Mouse (Mus musculus) intestine, postnatal 0 days (tissue): ENCODE data around the gene AU040320. TPM values are rescaled to one million over a fixed set of nuclear protein-coding genes. Genes with fewer than 3 reads are reported as not detected.
A peak's percentile ranks its signal among the peaks of the same experiment; 100 is the strongest.

Experiments used
- ATAC-seq: fragments of 200-750 bp; cut with Nextera tagmentation; 2 replicates; pipeline ENCODE4 v1.8.0; 2017; ENCODE audit warnings: mild to moderate bottlenecking, moderate TSS enrichment, moderate library complexity
- H3K27ac ChIP-seq: fragments of 300-500 bp; sonication (generic); 2 replicates; pipeline ENCODE4 v1.5.1; 2014; ENCODE audit warnings: mild to moderate bottlenecking, low read depth, low read length, moderate library complexity
- H3K27me3 ChIP-seq: fragments of 300-500 bp; sonication (generic); replicated peaks from 2 replicates; pipeline ENCODE4 v1.6.1; 2014; ENCODE audit warnings: low read length, mixed read lengths; ENCODE audit not compliant: control insufficient read depth, insufficient read depth
- H3K36me3 ChIP-seq: fragments of 300-500 bp; sonication (generic); 2 replicates; pipeline ENCODE4 v1.6.1; 2014; ENCODE audit warnings: mild to moderate bottlenecking, moderate library complexity; ENCODE audit not compliant: control insufficient read depth, insufficient read depth
- H3K4me1 ChIP-seq: fragments of 300-500 bp; sonication (generic); replicated peaks from 2 replicates; pipeline ENCODE4 v1.6.1; 2014; ENCODE audit warnings: antibody characterized with exemption, low read length, mixed read lengths; ENCODE audit not compliant: control insufficient read depth, insufficient read depth
- H3K4me2 ChIP-seq: fragments of 300-500 bp; sonication (generic); replicated peaks from 2 replicates; pipeline ENCODE4 v1.6.1; 2014; ENCODE audit warnings: low read depth, mild to moderate bottlenecking, moderate library complexity
- H3K4me3 ChIP-seq: fragments of 300-500 bp; sonication (generic); 2 replicates; pipeline ENCODE4 v1.5.1; 2014; ENCODE audit warnings: low read depth, low read length
- H3K9ac ChIP-seq: fragments of 300-500 bp; sonication (generic); 2 replicates; pipeline ENCODE4 v1.6.1; 2014; ENCODE audit warnings: mild to moderate bottlenecking, low read depth, low read length
- H3K9me3 ChIP-seq: fragments of 300-500 bp; sonication (generic); 2 replicates; pipeline ENCODE4 v1.6.1; 2016; ENCODE audit warnings: mixed run types; ENCODE audit not compliant: control insufficient read depth
- CTCF ChIP-seq: sonication (generic); IDR thresholded peaks from 2 replicates; pipeline ENCODE4 v1.5.1; 2016; ENCODE audit warnings: low read depth, mild to moderate bottlenecking, control low read depth, antibody characterized with exemption, moderate library complexity
- WGBS: fragments of 180-500 bp; shearing (Covaris S2); extraction: QIAGEN DNeasy Blood & Tissue Kit; methylation state at CpG from one replicate; pipeline ENCODE4 v1.1.7; 2014; 5-methylcytosine and 5-hydroxymethylcytosine counted together
- polyA plus RNA-seq: library from polyadenylated mRNA; unstranded; fragments of >200 nt; fragmentation: Nextera tagmentation; extraction: Ambion mirVana; gene quantifications from 2 replicates; pipeline ENCODE4 v1.2.1, GENCODE M21; 2015

AU040320 gene
- polyA plus RNA-seq, 1 experiment from 2014 or later: 68.7 TPM

DNA sequence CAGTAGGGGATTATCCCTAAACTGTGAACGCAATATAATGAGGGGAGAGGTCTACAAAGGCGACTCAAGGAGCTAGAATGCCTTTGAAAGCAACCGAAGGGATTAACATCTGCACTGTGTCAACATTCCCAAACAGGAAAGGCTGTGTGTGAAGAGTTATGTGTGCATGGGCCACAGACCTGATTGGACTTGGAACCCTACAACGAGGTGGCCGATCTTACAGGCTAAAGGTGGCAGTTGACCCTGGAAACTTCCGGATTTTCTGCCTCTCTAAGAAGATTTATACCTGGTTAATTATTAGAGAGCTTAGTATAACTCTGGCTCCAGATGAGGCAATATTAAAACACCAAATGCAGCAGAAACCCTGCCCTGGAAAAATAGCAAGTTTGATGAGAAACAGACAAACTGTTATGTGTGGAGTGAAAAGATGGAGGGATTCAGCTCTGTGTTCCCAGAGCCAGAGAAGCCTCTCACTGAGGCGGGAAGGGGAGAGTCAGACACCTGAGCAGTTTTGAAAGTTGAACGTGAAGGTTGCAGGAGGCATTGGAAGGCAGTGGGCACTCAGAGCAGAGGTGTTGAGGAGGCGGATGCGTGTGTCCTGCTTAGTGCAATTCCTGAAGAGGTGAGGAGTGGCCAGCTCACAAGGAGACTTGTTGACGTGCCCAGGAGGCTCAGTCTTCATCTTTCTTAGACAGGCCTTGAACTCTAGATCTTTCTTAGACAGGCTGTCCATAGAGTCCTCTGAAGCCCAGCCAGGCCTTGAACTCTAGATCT is 9.4 kb downstream of the AU040320 start:
- Histone ChIP-seq H3K4me3 (no peak overlapping the region), H3K27ac (peak overlapping the region; percentile 63), H3K4me2 (peak overlapping the region; percentile 17), H3K27me3 (no peaks in the 10 kb centered on the region), H3K9me3 (no peaks in the 10 kb centered on the region), H3K4me1 (no peaks in the 10 kb centered on the region), H3K36me3 (peaks cover 18% of the 10 kb centered on the region), H3K9ac (no peak overlapping the region)
- WGBS: 29% methylated on average over 11 of the region's 11 CpGs
- ATAC-seq: peak; percentile 93
- TF ChIP-seq CTCF: no peak

DNA sequence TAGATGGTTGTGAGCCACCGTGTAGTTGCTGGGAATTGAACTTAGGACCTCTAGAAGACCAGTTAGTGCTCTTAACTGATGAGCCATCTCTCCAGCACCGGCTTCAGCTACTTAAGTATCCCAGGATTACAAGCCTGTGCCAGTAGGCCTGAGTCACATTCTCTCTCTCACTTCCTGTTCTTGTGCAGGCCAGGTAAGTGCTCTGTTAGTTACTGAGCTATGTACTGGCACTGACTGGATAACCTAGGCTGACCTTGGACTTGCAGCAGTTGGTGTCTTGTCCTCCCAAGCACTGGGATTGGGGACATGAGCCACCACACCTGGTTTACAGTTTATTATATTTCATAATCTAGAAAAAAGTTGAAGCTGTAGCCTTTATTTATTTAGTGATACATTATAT is 10.1 kb downstream of the AU040320 start:
- Histone ChIP-seq H3K36me3 (peaks cover 20% of the 10 kb centered on the region), H3K9ac (no peak overlapping the region), H3K27me3 (no peaks in the 10 kb centered on the region), H3K4me2 (no peak overlapping the region), H3K9me3 (no peaks in the 10 kb centered on the region), H3K27ac (peak overlapping the region; percentile 63), H3K4me1 (no peaks in the 10 kb centered on the region), H3K4me3 (no peak overlapping the region)
- peak; percentile 61 for ATAC-seq
- WGBS: 47% methylated on average over 2 of the region's 2 CpGs
- no peak for TF ChIP-seq CTCF

DNA sequence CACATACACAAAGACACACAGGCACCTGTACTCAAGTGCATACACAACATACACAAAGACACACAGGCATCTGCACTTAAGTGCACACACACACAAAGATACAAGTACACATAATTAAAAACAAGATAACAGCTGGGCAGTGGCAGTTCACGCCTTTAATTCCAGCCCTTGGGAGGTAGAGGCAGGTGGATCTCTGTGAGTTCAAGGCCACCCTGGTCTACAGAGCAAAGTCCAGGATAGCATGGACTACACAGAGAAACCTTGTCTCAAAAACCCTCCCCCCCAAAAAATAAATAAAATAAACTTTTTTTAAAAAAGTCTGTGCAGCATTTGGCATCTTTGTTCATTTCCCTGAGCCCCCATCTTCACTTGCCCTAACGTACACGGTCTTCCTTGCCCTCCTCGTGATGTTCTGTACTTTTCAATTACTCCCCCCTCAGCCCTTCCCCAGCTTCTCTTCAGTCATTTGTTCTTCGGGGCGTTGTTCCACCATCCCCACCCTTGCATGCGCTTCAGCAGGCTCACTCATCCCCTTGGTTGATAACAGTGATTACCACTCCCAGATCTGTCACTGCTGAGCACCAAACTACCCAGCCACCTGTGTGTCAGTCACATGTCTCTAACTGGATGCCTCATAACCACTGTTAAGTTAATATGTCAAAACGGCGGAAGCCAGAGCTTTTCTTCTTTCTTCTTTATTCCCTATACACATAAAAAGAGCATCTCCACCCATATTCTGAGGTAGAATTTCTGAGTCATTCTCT is 16.6 kb downstream of the AU040320 start:
- no peak for TF ChIP-seq CTCF
- no peaks in the 10 kb centered on the region for H3K4me1 ChIP-seq
- H3K27ac ChIP-seq: no peak overlapping the region
- H3K4me3 ChIP-seq: no peak overlapping the region
- no peaks in the 10 kb centered on the region for H3K27me3 ChIP-seq
- 37% methylated on average over 9 of the region's 9 CpGs for WGBS
- no peak overlapping the region for H3K9ac ChIP-seq
- H3K36me3 ChIP-seq: peaks cover 8% of the 10 kb centered on the region; the same call in 1 of the 2 replicates
- H3K9me3 ChIP-seq: no peaks in the 10 kb centered on the region
- no peak overlapping the region for H3K4me2 ChIP-seq
- ATAC-seq: peak; percentile 69

DNA sequence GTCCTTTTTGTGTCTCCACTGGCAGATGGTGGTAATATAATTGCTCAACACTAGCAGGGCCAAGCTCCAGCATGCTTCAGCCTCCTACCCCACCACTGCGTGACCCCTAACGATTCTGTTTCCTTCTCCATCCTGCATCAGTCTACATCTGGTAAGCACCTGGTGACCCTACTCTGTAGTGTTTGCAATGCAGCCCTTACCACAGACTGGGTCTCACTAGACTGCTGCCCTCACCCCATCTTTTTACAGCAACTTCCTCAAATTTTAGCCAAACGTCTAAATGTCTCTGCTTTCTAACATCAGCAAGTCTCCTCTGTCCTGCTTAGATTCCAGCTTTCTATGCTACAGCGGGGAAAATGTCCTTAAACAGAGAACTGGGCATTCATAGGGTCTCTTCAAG is 17.5 kb downstream of the AU040320 start:
- 71% methylated on average over 4 of the region's 4 CpGs for WGBS
- H3K27me3 ChIP-seq: no peaks in the 10 kb centered on the region
- no peak for ATAC-seq

DNA sequence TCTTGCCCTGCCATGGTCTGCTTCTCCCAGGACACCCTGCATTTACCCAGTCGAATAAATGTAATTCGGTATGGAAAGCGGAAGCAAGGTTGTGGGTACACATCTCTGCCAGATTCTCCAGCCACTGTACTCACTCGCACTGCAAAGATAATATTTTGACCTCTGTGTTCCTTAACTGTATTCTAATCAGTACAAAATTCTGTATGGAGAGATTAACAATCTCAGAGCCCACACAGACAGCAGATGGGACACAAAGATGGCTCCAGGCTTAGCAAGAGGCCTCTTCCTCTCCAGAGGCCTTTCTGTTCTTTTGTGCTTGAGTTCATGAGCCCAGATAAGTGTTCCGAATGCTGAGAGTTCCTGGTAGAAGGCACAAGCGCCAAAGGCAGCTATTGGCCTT is 20.5 kb downstream of the AU040320 start:
- TF ChIP-seq CTCF: no peak
- H3K9ac ChIP-seq: no peak overlapping the region
- H3K36me3 ChIP-seq: 0 out of 2 replicates have a peak, but pooled peaks cover 4% of the 10 kb centered on the region
- no peaks in the 10 kb centered on the region; the same call in 1 of the 2 replicates for H3K4me1 ChIP-seq
- 82% methylated on average over 6 of the region's 6 CpGs for whole genome bisulfite sequencing
- H3K27me3 ChIP-seq: no peaks in the 10 kb centered on the region
- no peak overlapping the region for H3K27ac ChIP-seq
- no peaks in the 10 kb centered on the region for H3K9me3 ChIP-seq
- no peak overlapping the region for H3K4me3 ChIP-seq
- H3K4me2 ChIP-seq: no peak overlapping the region
- ATAC-seq: no peak

More for the DNA sequence above, 17.5 kb downstream of the AU040320 start:
- TF ChIP-seq CTCF: no peak
- Histone ChIP-seq H3K4me1 (no peaks in the 10 kb centered on the region), H3K36me3 (peaks cover 8% of the 10 kb centered on the region; the same call in 1 of the 2 replicates), H3K4me2 (no peak overlapping the region), H3K27ac (no peak overlapping the region), H3K4me3 (no peak overlapping the region), H3K9ac (no peak overlapping the region), H3K9me3 (no peaks in the 10 kb centered on the region)

DNA sequence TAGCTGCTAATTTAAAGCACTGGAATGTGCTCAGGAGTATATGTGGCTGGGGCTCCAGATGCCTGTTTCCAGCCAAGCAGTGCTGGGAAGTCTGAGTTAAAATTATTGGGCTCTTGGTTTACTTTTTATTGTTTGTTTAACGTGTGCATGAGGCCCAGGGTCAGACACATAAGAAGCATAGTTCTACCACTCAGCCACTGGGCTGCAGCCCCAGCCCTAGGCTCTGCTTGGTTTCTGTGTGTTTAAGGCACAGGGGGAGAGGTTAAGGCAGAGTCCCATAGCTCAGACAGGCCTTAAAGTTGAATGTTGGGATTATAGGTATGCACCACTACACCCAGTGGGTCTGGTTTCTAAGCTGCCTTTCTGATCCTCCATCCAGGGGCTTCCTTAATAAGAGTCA is 21.8 kb downstream of the AU040320 start:
- TF ChIP-seq CTCF: no peak
- H3K36me3 ChIP-seq: no peaks in the 10 kb centered on the region
- H3K9me3 ChIP-seq: no peaks in the 10 kb centered on the region
- no peak overlapping the region for H3K9ac ChIP-seq
- no peak for ATAC-seq
- no peaks in the 10 kb centered on the region; the same call in 1 of the 2 replicates for H3K4me1 ChIP-seq
- H3K4me2 ChIP-seq: no peak overlapping the region
- H3K27ac ChIP-seq: no peak overlapping the region
- 16% methylated on average over 1 of the region's 1 CpGs for WGBS
- no peak overlapping the region for H3K4me3 ChIP-seq
- H3K27me3 ChIP-seq: no peaks in the 10 kb centered on the region
